Mouse (Mus musculus): ENCODE data around the gene S1pr1.

The S1pr1 gene

DNA sequence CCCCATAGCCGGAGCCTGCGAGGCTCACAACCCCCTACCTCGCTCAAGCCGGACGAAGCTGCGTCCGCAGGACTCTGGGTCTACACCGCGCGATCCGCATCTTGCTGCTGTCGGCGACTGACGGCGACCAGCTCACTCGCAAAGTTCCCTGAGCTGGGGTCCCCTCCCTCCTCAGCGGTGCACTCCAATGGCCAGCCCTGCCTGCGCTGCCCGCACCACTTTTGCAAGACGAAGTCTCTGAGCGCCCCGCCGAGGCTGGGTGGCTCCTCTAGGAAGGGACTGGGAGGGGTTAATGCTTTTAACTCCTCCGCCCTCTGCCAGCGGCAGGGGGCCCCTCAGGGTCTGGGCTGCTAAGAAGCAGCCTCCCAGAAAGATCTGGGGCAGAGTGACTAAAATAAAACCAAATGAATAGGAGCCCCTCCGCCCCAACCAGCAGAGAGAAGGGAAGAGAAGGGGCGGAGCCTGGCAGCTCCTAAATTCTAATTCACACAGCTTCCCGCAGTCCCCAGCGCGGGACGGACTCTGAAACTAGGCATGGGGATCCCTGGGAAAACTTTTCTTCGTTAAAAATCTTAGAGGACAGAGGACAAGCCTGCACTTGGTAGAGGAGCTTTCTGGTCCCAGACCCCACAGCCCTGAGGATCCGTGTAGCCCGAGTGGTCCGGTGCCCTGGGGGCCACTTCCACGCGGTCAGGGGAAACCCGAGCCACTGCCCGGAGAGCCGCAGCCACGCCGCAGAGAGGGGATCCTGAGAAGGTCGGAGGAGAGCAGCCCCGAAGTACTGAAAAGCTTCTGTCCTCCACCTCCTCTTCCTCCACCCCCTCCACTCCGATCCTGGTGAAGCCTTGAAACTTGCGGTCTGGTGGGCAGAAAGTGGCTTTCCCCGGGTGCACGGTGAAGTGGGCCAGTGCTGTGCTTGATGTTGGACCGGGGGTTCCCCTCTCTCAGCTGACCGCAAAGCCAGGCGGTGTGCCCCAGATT is at the start of gene S1pr1:
S1pr1 (minus strand) TSS at position 402 of the 981 bp plus-strand sequence.
- in situ Hi-C loops (cut with MboI, MseI), result loop anchor here (5.0 kb wide), 3 partner anchors 42 to 172 kb away; partner anchors contain the start of gene Dph5

- in situ Hi-C loops (cut with MboI, MseI), result no loop called here
Measured at GRCm38 (mm10) chr3:115763292-115763691, 48.4 kb upstream of the S1pr1 start.

GRCm38 (mm10) chr3:115762841-115763240 is 48.0 kb upstream of the S1pr1 start:
- in situ Hi-C loops (cut with MboI, MseI), result no loop called here

DNA sequence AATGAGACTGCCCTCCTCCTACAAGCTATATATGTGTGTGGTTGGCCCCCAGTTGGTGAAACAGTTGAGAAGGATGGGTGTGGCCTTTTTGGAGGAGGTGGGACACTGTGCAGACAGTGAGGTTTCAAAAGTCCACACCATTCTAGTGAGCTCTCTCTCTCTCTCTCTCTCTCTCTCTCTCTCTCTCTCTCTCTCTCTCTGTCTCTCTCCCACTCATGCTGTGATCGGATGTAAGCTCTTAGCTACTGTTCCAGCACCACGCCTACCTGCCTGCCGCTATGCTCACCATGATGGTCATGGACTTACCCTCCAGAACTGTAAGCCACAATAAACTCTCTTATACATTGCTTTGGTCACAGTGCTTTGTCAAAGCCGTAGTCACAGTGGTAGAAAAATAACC is 44.8 kb upstream of the S1pr1 start:
- in situ Hi-C loops (cut with MboI, MseI), result loop anchor here (5.0 kb wide), 1 partner anchor 42 kb away; the partner anchor contains the start of gene S1pr1

DNA sequence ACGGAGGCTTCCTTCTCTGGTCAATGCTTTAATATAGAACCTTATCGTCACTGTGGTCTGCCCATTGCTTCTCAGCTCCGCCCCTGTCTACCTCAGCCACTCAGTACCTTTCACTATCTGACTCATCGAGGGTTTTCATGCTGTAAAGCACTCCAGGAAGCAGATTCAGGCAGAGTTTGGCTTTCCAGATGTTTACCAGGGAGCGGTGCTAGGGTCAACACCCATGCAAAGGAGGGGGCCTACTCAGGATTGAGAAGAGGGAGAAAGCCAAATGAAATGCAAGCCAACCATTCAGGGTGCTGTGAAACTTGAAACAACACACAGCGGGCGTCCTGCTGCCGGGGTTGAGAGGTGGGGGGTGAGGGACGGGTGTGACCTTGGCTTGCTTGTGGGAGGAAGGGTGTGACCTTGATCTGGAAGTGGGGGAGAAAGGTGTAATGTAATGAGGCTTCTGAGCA is 43.6 kb upstream of the S1pr1 start:
- in situ Hi-C loops (cut with MboI, MseI), result loop anchor here (5.0 kb wide), 1 partner anchor 41 kb away; the partner anchor contains the start of gene S1pr1

- in situ Hi-C loops (cut with MboI, MseI), result no loop called here
Measured at GRCm38 (mm10) chr3:115754466-115754865, 39.6 kb upstream of the S1pr1 start.

- in situ Hi-C loops (cut with MboI, MseI), result no loop called here
Measured at GRCm38 (mm10) chr3:115750369-115750768, 35.5 kb upstream of the S1pr1 start.

DNA sequence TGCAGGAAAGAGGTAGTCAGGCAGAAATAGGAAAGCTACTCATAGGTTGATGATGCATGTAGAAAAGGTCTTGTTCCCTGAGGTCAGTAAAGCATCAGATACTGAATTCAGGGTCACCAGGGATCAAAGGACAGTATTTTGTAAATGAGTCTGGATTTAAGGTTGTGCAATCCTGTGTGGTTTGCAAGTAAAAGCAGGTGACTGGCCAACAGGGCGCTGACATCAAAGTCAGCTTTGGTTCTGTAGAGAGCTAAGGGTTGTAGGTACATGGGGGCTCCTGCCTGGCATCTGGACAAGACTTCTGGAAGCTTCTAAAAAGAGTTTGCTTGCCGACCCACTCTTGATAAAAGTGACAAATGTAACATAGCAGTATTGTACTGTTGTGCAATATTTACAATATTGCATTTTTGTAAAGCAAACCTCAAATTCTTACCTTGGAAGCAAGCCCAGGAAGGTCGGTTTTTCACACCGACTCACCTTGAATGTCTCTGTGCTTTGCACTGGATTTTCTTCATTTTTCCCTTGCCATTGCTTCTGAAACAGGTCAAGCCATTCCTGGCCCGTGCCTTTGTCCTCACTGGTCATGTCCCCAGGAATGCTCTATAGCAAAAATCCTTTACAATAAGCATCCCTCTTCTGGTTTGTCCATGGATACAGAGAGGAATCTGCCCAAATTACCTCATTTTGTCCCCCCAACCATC is 33.6 kb upstream of the S1pr1 start:
- in situ Hi-C loops (cut with MboI, MseI), result no loop called here

DNA sequence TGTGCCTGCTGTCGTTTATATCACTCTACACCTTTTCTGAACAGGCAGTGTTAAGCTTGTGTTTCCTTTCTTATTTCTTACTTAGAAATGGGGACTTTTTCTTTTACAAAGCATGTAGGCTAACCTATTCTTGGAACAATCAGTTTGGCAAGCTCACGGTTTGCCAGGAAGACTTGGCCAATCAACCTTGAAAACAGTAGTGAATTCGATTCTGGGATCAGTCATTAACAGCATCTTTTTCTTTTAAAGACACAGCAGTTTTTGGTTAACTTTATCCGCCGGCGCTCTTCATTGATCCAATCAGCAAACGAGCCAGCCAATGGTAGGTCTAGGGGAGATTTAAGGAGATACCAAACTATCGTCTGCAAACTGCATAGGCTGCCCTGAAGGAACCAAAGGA is 31.6 kb upstream of the S1pr1 start:
- in situ Hi-C loops (cut with MboI, MseI), result no loop called here

DNA sequence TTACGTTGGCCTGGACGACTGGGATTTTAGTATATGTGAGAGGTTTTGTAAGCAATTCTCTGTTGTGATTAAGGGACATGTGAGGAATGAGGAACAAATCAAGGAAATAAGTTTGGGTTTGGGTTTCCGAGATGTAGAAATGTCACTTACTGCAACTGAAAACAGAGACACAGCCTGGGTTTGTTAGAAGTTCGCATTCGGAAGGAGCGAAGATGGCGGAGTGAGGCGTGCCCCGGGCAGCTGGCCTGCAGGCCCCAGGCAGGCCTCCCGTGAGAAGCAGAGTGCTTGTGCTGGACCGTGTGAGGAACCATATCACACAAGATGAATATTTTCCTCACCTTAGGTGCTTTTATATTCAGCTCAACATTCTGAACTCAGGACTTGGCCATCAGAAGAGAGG is 30.2 kb upstream of the S1pr1 start:
- in situ Hi-C loops (cut with MboI, MseI), result no loop called here

GRCm38 (mm10) chr3:115738524-115738923 is 23.7 kb upstream of the S1pr1 start:
- in situ Hi-C loops (cut with MboI, MseI), result no loop called here

GRCm38 (mm10) chr3:115737785-115738318 is 23.0 kb upstream of the S1pr1 start:
- in situ Hi-C loops (cut with MboI, MseI), result no loop called here

DNA sequence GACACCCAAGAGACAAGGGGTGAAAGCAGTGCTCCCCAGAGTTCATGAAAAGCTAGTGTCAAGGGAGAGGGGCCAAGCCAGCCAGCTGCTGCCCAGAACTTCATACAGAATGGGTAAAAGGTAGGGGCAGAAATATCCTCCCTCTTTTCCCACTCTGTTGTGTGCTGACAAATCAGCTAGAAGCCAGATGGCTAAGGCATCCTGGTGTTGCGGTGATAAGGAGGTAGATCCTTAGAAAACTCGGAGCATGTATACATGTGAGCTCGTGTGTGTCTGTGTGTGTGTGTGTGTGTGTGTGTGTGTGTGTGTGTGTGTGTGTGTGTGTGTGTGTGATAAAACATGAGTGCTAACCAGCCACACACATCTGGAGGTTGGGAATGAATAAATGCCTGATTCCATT is 20.7 kb upstream of the S1pr1 start:
- in situ Hi-C loops (cut with MboI, MseI), result no loop called here

DNA sequence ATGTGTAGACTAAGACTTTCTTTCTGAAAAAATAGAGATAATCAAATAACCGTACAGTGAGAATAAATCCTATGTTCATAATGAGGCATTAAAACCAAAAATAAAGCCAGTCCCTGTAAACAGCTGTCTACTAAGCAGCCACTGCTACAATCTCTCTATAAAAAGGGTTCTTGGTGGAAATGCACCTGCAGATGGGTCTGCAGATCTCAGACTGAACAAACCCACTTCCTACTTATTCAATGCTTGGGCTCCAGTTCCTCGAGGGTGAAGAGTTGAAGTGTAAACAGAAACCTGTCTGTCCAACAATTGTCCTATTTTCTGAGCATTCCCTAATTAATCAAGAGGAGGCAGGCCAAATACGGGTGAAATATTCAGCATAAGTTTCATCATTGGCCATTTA is 20.0 kb upstream of the S1pr1 start:
- in situ Hi-C loops (cut with MboI, MseI), result no loop called here

GRCm38 (mm10) chr3:115730336-115730735 is 15.5 kb upstream of the S1pr1 start:
- in situ Hi-C loops (cut with MboI, MseI), result no loop called here

DNA sequence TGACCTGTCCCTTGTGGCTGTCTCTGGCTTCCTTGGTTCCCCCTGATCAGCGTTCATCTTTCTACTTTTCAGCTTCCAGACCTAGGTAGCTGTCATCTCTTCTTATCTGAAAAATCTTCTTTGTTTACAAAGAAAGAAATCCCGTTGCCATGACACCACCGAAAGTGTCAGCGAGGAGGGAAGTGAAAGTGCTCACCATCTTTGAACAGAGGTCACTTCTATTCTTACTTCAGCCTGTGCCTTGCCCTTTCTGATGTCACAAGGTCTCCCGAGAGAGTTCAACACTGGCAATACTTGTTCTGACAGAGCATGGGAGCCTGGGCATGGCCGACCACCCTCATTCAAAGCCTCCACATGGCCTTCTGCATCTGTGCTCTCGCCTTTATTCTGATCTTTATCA is 14.3 kb upstream of the S1pr1 start:
- in situ Hi-C loops (cut with MboI, MseI), result no loop called here

GRCm38 (mm10) chr3:115728211-115728610 is 13.3 kb upstream of the S1pr1 start:
- in situ Hi-C loops (cut with MboI, MseI), result no loop called here

DNA sequence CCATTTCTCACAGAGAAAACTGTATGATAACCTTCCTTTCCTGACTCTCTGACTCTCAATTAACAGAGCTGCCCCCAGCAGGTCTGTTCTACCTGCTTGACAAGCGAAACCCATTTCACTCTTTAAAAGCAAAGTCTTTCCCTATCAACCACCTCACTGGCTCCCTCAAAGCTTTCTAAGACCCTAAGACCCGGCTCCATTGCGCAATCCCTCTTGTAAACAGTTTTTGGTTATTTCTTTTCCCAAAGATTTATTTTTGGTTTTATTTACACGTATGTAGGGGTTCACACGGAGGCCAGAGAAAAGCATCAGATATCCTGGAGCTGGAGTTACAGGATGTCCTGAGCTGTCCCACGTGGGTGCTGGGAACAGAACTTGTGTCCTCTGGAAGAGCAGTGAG is 4.0 kb upstream of the S1pr1 start:
- in situ Hi-C loops (cut with MboI, MseI), result loop anchor here (5.0 kb wide), 2 partner anchors 38 to 83 kb away; no protein-coding TSS in a partner anchor

GRCm38 (mm10) chr3:115715900-115716515 is 1.1 kb upstream of the S1pr1 start:
- in situ Hi-C loops (cut with MboI, MseI), result loop anchor here (5.0 kb wide), 2 partner anchors 41 to 86 kb away; no protein-coding TSS in a partner anchor

- in situ Hi-C loops (cut with MboI, MseI), result loop anchor here (5.0 kb wide), 1 partner anchor 173 kb away; the partner anchor contains the start of gene Dph5
Measured at GRCm38 (mm10) chr3:115714049-115714435, 830 bp downstream of the S1pr1 start.

DNA sequence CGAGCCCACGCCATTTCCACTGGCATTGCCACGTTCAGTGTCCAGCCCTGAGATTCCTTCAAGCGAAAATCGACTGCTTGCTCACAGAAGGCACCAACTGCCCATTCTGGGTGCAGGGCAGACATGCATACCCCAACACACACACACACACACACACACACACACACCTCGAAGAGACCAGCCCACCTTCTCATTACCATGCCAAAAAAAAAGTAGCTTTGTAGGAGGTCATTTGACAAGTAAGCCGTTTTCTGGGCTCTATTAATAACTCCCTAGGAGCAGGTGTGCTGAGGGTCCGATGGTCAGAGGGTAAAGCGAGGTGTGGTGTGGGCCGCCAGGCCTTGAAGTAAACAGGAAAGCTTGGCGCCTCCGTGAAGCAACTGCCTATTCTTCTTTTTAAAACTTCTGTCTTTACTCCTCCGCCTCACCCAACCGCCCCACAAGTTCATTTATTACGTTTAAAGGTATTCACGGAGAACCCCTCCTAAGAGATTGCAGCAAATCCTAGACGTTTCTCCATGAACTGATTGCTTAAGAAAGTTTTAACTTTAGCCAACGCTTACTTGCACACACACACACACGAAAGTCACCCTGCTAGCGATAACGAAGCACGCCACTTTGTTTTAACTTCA is 1.3 kb downstream of the S1pr1 start:
- in situ Hi-C loops (cut with MboI, MseI), result loop anchor here (5.0 kb wide), 1 partner anchor 174 kb away; the partner anchor contains the start of gene Dph5
